Mouse (Mus musculus) stomach, embryonic 16.5 days (tissue): ENCODE data around the gene Olfr1378. TPM values are rescaled to one million over a fixed set of nuclear protein-coding genes. Genes with fewer than 3 reads are reported as not detected.

ENCODE experiments used
- ATAC-seq: fragments of 200-750 bp; cut with Nextera tagmentation; 2 replicates; pipeline ENCODE4 v1.8.0; 2017; ENCODE audit warnings: moderate number of reproducible peaks, moderate TSS enrichment; ENCODE audit not compliant: insufficient read depth, low FRiP score
- H3K27ac ChIP-seq: fragments of 300-500 bp; sonication (generic); 2 replicates; pipeline ENCODE4 v1.5.1; 2014; ENCODE audit warnings: low read length
- H3K27me3 ChIP-seq: fragments of 300-500 bp; sonication (generic); 2 replicates; pipeline ENCODE4 v1.6.1; 2014; ENCODE audit warnings: low read length, control low read depth, mixed read lengths; ENCODE audit not compliant: control insufficient read depth, insufficient read depth
- H3K36me3 ChIP-seq: fragments of 300-500 bp; sonication (generic); 2 replicates; pipeline ENCODE4 v1.6.1; 2014; ENCODE audit warnings: low read length; ENCODE audit not compliant: control insufficient read depth, insufficient read depth
- H3K4me1 ChIP-seq: fragments of 300-500 bp; sonication (generic); 2 replicates; pipeline ENCODE4 v1.6.1; 2014; ENCODE audit warnings: low read length, control low read depth, mixed read lengths; ENCODE audit not compliant: control insufficient read depth, insufficient read depth
- H3K4me2 ChIP-seq: fragments of 300-500 bp; sonication (generic); 2 replicates; pipeline ENCODE4 v1.6.1; 2014; ENCODE audit warnings: low read depth, low read length, mixed read lengths
- H3K4me3 ChIP-seq: fragments of 300-500 bp; sonication (generic); replicated peaks from 2 replicates; pipeline ENCODE4 v1.5.1; 2014; ENCODE audit warnings: mild to moderate bottlenecking, low read length
- H3K9ac ChIP-seq: fragments of 300-500 bp; sonication (generic); 2 replicates; pipeline ENCODE4 v1.6.1; 2014; ENCODE audit warnings: low read length
- H3K9me3 ChIP-seq: fragments of 300-500 bp; sonication (generic); replicated peaks from 2 replicates; pipeline ENCODE4 v1.6.1; 2016; ENCODE audit warnings: low read length, control low read depth; ENCODE audit not compliant: control insufficient read depth
- WGBS: fragments of 180-500 bp; shearing (Covaris S2); extraction: QIAGEN DNeasy Blood & Tissue Kit; methylation state at CpG from one replicate; pipeline ENCODE4 v1.1.7; 2014; 5-methylcytosine and 5-hydroxymethylcytosine counted together
- polyA plus RNA-seq: library from polyadenylated mRNA; unstranded; fragments of >200 nt; fragmentation: Nextera tagmentation; extraction: Ambion mirVana; gene quantifications from 2 replicates; pipeline ENCODE4 v1.2.1, GENCODE M21; 2015

Olfr1378 gene
- polyA plus RNA-seq, result not detected in 2 replicates

DNA sequence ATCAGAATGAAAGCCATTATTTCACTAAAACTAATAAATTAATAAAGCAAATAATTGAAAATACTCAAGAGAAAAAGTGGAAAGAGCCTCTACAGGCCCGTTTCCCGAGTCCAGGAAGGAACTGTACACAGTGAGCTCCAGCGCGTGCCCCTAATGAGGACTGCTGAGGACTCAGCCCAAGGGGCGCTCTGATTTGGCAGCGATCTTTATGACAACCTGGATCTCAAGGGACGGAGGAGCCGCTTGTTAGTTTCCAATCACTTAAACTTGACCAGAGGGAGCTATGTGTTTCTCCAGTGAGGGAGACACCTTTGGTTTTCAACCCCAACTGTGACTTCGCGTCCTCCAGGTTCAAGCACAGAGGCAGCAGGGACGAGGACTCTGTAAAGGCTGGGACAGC, at the start of gene Olfr1378:
Gene Olfr1378 (plus strand): TSS at position 301 of the 400 bp plus-strand sequence.
- H3K4me2 ChIP-seq, result no peak within 1 kb of the TSS
- 79% methylated on average over 11 of the region's 11 CpGs for WGBS
- no peak within 1 kb of the TSS for H3K9ac ChIP-seq
- no peak within 1 kb of the TSS for H3K4me3 ChIP-seq
- H3K27me3 ChIP-seq, result no peaks in the 10 kb centered on the region
- no peaks in the 10 kb centered on the region for H3K4me1 ChIP-seq
- no peak for ATAC-seq
- H3K27ac ChIP-seq, result no peak within 1 kb of the TSS
- H3K36me3 ChIP-seq, result no peaks in the 10 kb centered on the region
- no peaks in the 10 kb centered on the region for H3K9me3 ChIP-seq

DNA sequence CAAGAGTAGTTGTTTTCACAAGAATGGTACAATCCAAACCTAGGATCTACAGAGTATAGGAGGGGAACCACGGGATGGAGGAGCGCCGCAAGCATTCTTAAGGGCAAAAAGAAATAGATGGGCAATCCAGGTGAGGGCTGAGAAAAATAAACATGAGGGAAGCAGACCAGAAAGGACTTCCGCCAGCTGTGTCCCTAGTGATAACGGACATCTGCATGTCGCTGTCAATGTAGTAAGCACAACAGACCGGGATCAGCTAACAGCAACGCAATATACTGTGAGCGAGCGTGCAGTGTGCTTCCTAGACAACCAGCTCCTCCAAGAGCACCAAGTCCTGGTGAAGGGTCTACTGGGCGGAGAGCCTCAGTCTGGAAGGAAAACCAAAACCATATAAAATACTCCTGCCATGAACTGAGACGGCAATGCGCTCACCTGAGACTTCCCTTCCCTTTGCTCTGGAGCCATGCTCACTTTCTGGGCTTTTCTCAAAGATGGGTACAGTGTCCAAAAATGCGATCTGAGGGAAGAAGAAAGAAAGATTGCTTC, 35.8 kb upstream of the Olfr1378 start:
- peak overlapping the region; percentile 54 for H3K4me3 ChIP-seq
- ATAC-seq, result no peak
- no peak overlapping the region for H3K27ac ChIP-seq
- no peaks in the 10 kb centered on the region for H3K27me3 ChIP-seq
- no peaks in the 10 kb centered on the region for H3K36me3 ChIP-seq
- peak overlapping the region; percentile 65 for H3K9ac ChIP-seq
- H3K4me2 ChIP-seq, result peak overlapping the region; percentile 88
- 14% methylated on average over 14 of the region's 14 CpGs for WGBS
- no peaks in the 10 kb centered on the region for H3K9me3 ChIP-seq
- peaks cover 4% of the 10 kb centered on the region; the same call in 1 of the 2 replicates for H3K4me1 ChIP-seq

DNA sequence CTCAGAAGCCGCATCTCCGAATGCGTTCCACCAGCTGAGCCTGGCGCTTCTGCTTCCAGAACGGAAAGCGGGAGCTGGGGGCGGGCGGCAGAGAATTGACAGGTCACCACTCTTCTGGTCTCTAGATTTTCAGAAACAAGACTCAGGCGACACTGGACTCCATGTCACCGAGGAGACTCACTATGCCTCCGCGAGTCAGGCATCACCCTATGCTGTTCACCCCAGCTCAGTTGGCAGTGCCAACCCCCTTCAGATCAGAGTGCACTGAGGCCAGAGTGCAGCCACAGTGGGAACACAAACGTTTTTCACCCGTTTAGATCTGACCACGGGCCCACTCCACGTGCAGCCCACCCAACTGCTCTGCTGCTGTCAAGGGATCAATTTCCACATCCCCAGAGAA, 35.3 kb upstream of the Olfr1378 start:
- Histone ChIP-seq H3K4me3 (peak overlapping the region; percentile 54), H3K36me3 (no peaks in the 10 kb centered on the region), H3K27ac (no peak overlapping the region), H3K4me1 (peaks cover 4% of the 10 kb centered on the region; the same call in 1 of the 2 replicates), H3K9me3 (no peaks in the 10 kb centered on the region), H3K9ac (peak overlapping the region; percentile 65), H3K4me2 (peak overlapping the region; percentile 88), H3K27me3 (no peaks in the 10 kb centered on the region)
- peak; percentile 59; the same call in 1 of the 2 replicates for ATAC-seq
- WGBS, result 0% methylated on average over 16 of the region's 16 CpGs

DNA sequence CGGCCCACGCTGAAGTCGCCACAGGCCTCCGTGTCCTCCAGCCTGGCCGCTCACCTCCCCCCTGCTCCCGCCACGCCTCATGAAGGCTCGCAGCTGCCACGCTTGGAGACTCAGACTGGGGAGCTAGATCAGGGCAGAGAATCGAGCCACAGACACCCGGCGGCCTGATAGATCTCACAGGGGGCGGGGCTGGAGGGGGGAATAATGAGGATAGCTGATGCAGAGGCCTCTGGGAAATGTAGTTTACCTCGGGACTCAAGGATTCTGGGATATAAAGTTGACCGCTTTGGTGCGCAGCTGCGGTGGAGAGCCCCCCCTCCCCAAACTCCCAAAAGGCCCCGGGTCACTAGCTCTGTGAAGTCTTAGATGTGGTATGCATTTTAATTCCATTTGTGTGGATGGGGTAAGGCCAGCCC, 34.9 kb upstream of the Olfr1378 start, which contains the start of gene Zfp354b:
Gene Zfp354b (minus strand): TSS at position 183 of the 416 bp plus-strand sequence.
- H3K9me3 ChIP-seq, result no peaks in the 10 kb centered on the region
- H3K27me3 ChIP-seq, result no peaks in the 10 kb centered on the region
- peak within 1 kb of the TSS; percentile 54 for H3K4me3 ChIP-seq
- peak within 1 kb of the TSS; percentile 65 for H3K9ac ChIP-seq
- H3K4me2 ChIP-seq, result peak within 1 kb of the TSS; percentile 88
- H3K36me3 ChIP-seq, result no peaks in the 10 kb centered on the region
- ATAC-seq, result peak; percentile 95
- WGBS, result under 1% methylated on average over 18 of the region's 18 CpGs
- H3K27ac ChIP-seq, result no peak within 1 kb of the TSS
- peaks cover 4% of the 10 kb centered on the region; the same call in 1 of the 2 replicates for H3K4me1 ChIP-seq

DNA sequence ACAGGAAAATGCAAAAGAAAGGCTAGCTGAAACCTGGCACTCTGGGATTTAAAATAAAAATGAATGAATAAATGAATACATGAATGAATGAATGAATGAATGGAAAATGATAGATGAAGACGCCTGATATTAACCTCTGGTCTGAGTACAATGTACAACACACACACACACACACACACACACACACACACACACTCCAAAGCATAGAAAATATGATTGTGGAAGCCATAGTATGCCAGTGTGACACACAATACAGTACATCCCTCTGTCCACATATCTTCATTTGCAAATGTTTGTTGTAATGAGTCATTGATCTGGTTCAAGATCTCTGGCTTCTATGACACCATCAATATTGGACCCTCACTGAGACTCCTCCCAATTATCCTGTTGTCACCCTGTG, 34.3 kb upstream of the Olfr1378 start:
- ATAC-seq, result no peak
- H3K36me3 ChIP-seq, result no peaks in the 10 kb centered on the region
- H3K27me3 ChIP-seq, result no peaks in the 10 kb centered on the region
- WGBS, result 69% methylated on average over 1 of the region's 1 CpGs
- no peak overlapping the region for H3K9ac ChIP-seq
- H3K9me3 ChIP-seq, result no peaks in the 10 kb centered on the region
- peaks cover 4% of the 10 kb centered on the region; the same call in 1 of the 2 replicates for H3K4me1 ChIP-seq
- H3K4me3 ChIP-seq, result no peak overlapping the region
- no peak overlapping the region for H3K27ac ChIP-seq
- peak overlapping the region; percentile 88 for H3K4me2 ChIP-seq

DNA sequence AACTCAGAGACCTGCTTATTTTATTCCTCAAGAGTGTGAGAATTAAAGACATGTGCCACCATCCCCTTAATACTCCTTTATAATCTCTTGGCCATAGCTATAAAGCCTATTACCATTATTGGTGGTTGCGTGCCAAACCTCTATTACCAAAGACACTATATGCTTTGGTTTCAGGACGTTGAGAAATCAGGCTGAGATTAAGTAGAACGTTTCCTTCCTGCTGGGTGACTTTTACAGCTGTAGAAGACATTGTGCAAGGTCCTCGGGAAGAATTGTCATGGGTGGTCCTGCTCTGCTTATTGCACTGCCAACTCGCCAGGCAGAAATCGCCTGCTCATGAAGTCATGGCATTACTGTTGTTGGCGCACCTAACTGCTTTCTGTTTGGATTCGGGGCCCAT, 27.9 kb upstream of the Olfr1378 start:
- Histone ChIP-seq H3K4me3 (no peak overlapping the region), H3K9ac (no peak overlapping the region), H3K27ac (no peak overlapping the region), H3K9me3 (no peaks in the 10 kb centered on the region), H3K36me3 (no peaks in the 10 kb centered on the region), H3K4me1 (no peaks in the 10 kb centered on the region), H3K27me3 (no peaks in the 10 kb centered on the region), H3K4me2 (no peak overlapping the region)
- whole genome bisulfite sequencing, result 77% methylated on average over 8 of the region's 8 CpGs
- no peak for ATAC-seq

DNA sequence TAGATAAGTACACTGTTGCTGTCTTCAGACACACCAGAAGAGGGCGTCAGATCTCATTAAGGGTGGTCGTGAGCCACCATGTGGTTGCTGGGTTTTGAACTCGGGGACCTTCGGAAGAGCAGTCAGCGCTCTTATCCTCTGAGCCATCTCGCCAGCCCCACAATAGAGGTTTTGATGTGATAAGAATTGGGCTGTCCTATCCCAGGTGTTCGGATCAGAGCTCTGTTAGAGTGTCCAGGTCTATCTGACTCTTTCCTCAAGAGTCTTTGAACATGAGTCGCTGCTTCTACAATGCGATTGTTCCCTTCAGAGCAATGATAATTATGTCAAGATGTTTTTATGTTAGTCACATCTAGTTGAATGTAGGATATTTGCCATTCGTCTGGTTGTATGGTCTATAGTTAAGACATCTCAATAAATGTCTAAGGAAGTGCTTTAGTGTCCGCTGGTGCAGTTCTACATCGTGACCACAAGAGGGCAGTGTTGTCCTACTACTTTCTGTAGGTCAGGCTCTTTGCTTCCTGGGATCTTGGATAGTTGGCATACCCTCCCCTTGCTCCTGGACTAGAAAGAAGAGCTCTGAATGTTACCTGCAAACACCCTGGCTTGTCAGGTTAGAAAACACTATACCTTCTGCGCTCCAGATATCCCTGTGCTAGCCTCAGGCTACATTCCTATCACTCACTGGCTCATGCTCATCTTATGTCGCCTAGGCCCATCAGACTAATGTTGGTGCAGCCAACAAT, 26.5 kb upstream of the Olfr1378 start:
- no peak for ATAC-seq
- Histone ChIP-seq H3K36me3 (no peaks in the 10 kb centered on the region), H3K4me1 (no peaks in the 10 kb centered on the region), H3K27me3 (no peaks in the 10 kb centered on the region), H3K9ac (no peak overlapping the region), H3K9me3 (no peaks in the 10 kb centered on the region), H3K27ac (no peak overlapping the region), H3K4me2 (no peak overlapping the region), H3K4me3 (no peak overlapping the region)
- 36% methylated on average over 14 of the region's 14 CpGs for WGBS

DNA sequence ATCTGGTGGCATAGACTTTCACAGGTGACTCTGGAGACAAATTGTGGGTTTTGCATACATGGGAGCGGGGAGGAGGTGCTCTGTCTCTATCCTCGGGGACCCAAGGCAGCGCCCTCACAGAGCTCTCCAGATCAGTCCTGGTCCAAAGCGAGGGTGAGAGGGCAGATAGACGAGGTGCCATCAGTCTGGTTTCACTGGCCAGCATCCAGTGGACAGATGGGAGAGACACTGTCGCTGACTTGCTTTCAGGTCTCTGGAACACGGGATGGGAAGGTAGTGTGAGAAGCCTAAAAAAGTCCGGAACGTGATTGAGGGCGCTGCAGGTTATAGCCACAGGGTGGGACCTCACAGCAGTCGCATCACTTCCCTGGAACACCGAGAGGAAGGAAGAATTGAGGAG, 23.9 kb upstream of the Olfr1378 start:
- H3K36me3 ChIP-seq, result no peaks in the 10 kb centered on the region
- no peak for ATAC-seq
- no peak overlapping the region for H3K4me3 ChIP-seq
- no peak overlapping the region for H3K4me2 ChIP-seq
- H3K9me3 ChIP-seq, result no peaks in the 10 kb centered on the region
- no peak overlapping the region for H3K9ac ChIP-seq
- no peaks in the 10 kb centered on the region for H3K27me3 ChIP-seq
- 65% methylated on average over 12 of the region's 12 CpGs for WGBS
- no peaks in the 10 kb centered on the region for H3K4me1 ChIP-seq
- H3K27ac ChIP-seq, result no peak overlapping the region

DNA sequence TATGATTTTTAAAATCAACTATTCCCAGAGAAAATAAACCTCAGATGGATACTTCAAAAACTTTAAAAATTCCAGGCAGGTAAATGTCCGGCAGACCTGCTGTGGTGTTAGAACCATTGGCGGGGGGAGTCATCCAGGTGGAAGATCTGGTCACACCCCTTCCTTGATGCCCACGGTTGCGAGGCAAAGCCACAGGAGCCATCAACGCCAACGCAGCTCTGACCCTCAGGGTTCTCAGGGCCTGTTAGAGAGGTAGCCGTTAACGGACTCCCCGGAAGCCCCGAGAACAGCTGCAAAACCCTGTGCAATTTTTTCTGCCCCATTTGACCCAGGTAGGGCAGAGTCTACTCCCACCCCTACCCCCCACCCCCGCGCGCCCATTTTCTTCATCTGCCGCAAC, 22.8 kb upstream of the Olfr1378 start, which contains the start of gene 4933414I15Rik:
Gene 4933414I15Rik (minus strand): TSS at position 260 of the 400 bp plus-strand sequence.
- ATAC-seq, result no peak
- Histone ChIP-seq H3K27me3 (no peaks in the 10 kb centered on the region), H3K4me1 (no peaks in the 10 kb centered on the region), H3K9ac (no peak within 1 kb of the TSS), H3K4me2 (no peak within 1 kb of the TSS), H3K4me3 (no peak within 1 kb of the TSS), H3K36me3 (no peaks in the 10 kb centered on the region), H3K27ac (no peak within 1 kb of the TSS), H3K9me3 (no peaks in the 10 kb centered on the region)
- WGBS, result 76% methylated on average over 14 of the region's 14 CpGs
